Mouse (Mus musculus): ENCODE measurements at regions not wholly inside any gene's neighbourhood (a gene's known extent, or its start where the extent isn't known, plus 50 kb on each side); places are given as distances from the start of the nearest gene placed in this dataset.

DNA sequence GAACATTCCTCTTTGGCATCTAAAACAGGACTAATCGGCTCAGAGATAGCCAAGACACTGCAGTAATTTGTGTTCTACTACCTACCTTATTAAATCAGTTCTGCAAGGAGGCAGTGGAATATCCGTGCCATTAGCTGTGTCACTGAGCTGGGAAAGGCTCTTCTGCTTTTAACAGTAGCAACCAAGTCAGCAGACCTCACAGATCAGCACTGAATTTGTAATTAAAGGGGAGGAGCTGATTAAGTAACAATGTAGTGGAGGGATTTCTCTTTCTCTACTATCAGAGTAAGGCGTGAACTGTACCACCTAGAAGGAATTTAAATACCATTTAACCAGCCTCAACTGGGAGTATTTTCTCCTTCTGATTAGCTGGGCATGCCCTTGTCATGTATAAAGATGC lies 504.3 kb upstream of the Atp10a start:
- DNase-seq (ENCODE audit: low spot score in 2 of 2): no peak

DNA sequence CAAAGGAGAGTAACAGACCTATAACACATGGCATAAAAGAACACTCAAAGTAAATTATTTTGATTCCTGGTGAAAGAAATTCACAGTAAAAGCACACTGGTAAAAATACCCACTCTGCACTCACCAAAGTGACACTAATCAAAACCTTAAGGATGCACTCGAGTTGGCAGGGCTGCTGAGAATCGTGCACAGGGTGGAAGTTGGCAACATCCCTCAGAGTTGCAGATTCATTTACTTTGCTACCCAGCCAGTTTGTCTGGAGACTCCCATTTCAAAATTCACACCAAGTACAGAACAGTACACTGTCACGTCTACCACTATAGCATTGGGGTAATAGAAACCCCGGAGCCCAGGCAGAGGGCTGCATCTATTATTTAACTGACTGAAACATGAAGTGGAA lies 471.1 kb upstream of the Atp10a start:
- DNase-seq (ENCODE audit: low spot score in 2 of 2): no peak

DNA sequence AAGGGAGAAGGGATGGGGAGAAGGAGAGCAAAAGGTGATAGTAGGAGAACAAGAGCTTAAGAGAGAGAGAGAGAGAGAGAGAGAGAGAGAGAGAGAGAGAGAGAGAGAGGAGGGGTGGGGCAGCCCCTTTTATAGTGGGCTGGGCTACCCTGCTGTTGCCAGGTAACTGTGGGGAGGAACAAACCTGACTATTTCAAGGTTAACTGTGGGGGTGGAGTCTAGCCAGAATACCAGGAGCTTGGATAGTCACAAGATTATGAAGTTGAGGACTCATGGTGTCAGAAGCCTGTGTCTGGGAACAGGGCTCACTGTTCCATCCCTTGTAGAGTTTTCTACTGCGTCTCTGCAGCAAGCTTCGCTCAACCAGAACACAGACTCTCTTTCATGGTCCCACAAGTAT lies 438.2 kb upstream of the Atp10a start:
- no peak for DNase-seq (ENCODE audit: low spot score in 2 of 2)

DNA sequence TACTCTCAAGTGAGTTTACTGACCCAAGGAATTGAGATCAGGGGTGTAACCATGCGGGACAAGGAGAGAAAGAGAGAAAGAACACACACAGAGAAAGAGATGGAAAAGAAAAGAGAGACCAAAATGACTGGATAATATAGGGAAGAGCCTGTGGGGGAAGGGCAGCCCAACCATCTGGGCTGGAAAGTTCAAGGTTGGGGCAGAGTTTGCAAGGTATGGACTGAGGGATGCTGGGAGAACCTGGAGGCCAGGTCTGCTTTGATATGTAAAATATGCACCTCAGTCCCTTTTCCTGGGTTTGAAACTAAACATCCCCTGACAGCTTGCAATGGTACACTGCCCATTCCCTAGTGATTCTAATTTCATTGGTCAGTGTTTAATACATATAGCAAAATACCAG lies 431.2 kb upstream of the Atp10a start:
- DNase-seq (ENCODE audit: low spot score in 2 of 2): no peak

DNA sequence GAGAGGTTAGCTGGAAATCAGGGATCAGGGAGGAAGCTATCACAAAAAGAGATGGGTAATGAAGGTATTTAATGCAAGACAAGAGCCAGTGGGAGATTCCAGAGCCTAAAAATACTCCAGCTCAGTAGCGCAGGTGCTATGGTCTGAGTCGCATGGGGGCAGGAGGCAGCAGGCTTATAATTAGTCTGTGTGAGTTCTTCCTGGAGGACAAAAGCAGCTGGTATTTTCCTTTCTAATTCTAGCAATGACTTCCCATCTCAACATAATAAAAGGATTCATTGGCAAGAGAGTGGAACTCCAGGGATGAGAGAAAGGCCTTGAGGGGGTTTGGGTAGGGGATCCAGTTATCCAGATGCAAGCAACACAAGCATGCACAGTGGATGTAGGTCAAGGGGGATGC lies 430.3 kb upstream of the Atp10a start:
- no peak for DNase-seq (ENCODE audit: low spot score in 2 of 2)

DNA sequence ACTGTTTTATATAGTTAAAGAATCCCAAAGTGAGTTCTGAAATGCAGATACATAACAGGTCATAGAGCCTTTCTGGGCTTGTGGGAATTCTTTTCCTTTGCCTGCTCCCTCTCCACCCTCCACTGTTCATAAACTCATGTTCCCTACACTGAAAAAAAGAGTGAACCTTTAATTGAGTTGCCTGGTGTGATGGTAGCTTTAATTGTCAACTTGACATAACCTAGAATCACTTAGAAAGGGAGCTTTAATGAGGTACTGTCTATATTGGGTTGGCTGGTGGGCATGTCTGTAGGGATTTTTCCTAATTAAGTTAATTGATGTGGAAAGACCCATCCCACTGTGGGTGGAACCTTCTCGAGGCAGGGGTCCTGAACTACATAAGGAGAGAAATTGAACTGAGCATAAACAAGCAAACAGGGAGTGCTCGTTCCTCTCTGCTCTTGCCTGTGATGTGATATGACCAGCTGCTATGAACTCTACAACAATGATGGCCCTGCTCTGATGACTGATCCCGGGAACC lies 425.7 kb upstream of the Atp10a start:
- no peak for DNase-seq (ENCODE audit: low spot score in 2 of 2)

DNA sequence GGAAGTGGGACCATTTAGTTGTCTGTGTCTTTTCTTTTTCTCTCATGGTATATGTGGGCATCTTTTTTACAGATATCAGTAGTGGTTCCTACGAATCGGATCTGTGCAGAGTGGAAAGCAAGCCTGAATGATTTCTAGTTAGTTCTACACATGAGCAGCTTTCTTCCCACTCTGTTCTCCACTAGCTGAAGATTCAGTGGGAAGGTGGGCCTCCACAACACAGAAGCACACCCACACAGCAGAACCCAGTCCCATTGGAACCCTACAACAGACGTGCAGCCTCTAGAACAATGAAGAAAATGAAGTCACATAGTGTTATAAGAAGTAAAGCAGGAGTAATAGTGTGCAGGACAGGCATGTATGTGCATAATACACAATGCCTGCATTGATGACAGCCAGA lies 425.0 kb upstream of the Atp10a start:
- no peak for DNase-seq (ENCODE audit: low spot score in 2 of 2)

DNA sequence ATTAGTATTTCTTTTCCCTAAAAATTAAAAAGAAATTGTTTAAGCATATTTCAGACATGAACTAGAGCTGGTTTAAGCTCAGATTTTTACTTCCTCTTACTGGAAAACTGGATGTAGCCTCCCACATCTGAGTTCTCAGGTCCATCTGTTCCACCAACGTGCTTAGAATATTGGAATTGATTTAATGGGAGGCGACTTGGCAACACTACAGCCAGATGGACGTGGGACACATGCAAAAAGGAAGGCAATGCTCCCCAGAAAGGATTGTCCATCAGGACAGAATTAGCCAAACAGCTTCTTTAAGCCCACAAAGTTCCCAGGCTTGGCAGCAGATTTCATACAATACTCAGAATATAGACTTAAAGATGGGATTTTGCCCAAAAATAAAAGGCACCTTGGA lies 408.7 kb upstream of the Atp10a start:
- peak; percentile 50 to 83 for DNase-seq (ENCODE audit: low spot score in 2 of 2)
